Mouse (Mus musculus): ENCODE measurements around the gene Taok1. TPM values are rescaled to one million over a fixed set of nuclear protein-coding genes. Genes with fewer than 3 reads are reported as not detected.

The Taok1 gene
- polyA plus RNA-seq, 1 experiment from 2014 or later, result 14.8 TPM

- H3K4me1 ChIP-seq (replicated peaks; ENCODE audit: control insufficient read depth, insufficient read depth, low read length), result peaks cover 41% of the 10 kb centered on the region
- H3K9me3 ChIP-seq (ENCODE audit: control insufficient read depth, low read length), result no peaks in the 10 kb centered on the region
- H3K27ac ChIP-seq (ENCODE audit: low read length), result peak overlapping the region; percentile 95
- peaks cover 9% of the 10 kb centered on the region for H3K36me3 ChIP-seq (ENCODE audit: control insufficient read depth, insufficient read depth, low read length)
- no peak for ATAC-seq (ENCODE audit: low read depth)
- no peak overlapping the region for H3K4me2 ChIP-seq (ENCODE audit: low read depth, low read length)
- 0 out of 2 replicates have a peak overlapping the region, but pooled peaks have one; percentile 2 for H3K9ac ChIP-seq (ENCODE audit: low read length)
- no peak overlapping the region for H3K4me3 ChIP-seq (ENCODE audit: low read length)
- H3K27me3 ChIP-seq (ENCODE audit: control insufficient read depth, insufficient read depth, low read depth, low read length), result no peaks in the 10 kb centered on the region
- 76% methylated on average over 12 of the region's 12 CpGs for WGBS
Observed at GRCm38 (mm10) chr11:77498261-77499139, 109.1 kb downstream of the Taok1 start.

- 43% methylated on average over 4 of the region's 4 CpGs for WGBS
- Histone ChIP-seq H3K27ac (ENCODE audit: low read length) (peak overlapping the region; percentile 95), H3K4me1 (replicated peaks; ENCODE audit: control insufficient read depth, insufficient read depth, low read length) (peaks cover 41% of the 10 kb centered on the region), H3K4me2 (ENCODE audit: low read depth, low read length) (peak overlapping the region; percentile 12; the same call in 1 of the 2 replicates), H3K4me3 (ENCODE audit: low read length) (no peak overlapping the region), H3K27me3 (ENCODE audit: control insufficient read depth, insufficient read depth, low read depth, low read length) (no peaks in the 10 kb centered on the region), H3K9me3 (ENCODE audit: control insufficient read depth, low read length) (no peaks in the 10 kb centered on the region), H3K36me3 (ENCODE audit: control insufficient read depth, insufficient read depth, low read length) (peaks cover 7% of the 10 kb centered on the region), H3K9ac (ENCODE audit: low read length) (0 out of 2 replicates have a peak overlapping the region, but pooled peaks have one; percentile 2)
- ATAC-seq (ENCODE audit: low read depth), result peak; percentile 10; the same call in 1 of the 2 replicates
Observed at GRCm38 (mm10) chr11:77497851-77498250, 109.8 kb downstream of the Taok1 start.

- H3K9ac ChIP-seq (ENCODE audit: low read length), result peak overlapping the region; percentile 46
- no peaks in the 10 kb centered on the region for H3K27me3 ChIP-seq (ENCODE audit: control insufficient read depth, insufficient read depth, low read depth, low read length)
- WGBS, result 19% methylated on average over 6 of the region's 6 CpGs
- peaks cover 43% of the 10 kb centered on the region for H3K4me1 ChIP-seq (replicated peaks; ENCODE audit: control insufficient read depth, insufficient read depth, low read length)
- no peak overlapping the region for H3K4me3 ChIP-seq (ENCODE audit: low read length)
- H3K9me3 ChIP-seq (ENCODE audit: control insufficient read depth, low read length), result no peaks in the 10 kb centered on the region
- peak; percentile 19 for ATAC-seq (ENCODE audit: low read depth)
- H3K4me2 ChIP-seq (ENCODE audit: low read depth, low read length), result peak overlapping the region; percentile 12; the same call in 1 of the 2 replicates
- peak overlapping the region; percentile 95 for H3K27ac ChIP-seq (ENCODE audit: low read length)
- peaks cover 7% of the 10 kb centered on the region; the same call in 1 of the 2 replicates for H3K36me3 ChIP-seq (ENCODE audit: control insufficient read depth, insufficient read depth, low read length)
Observed at GRCm38 (mm10) chr11:77497341-77497756, 110.3 kb downstream of the Taok1 start.

GRCm38 (mm10) chr11:77495507-77495906 lies 112.1 kb downstream of the Taok1 start:
- Histone ChIP-seq H3K9ac (ENCODE audit: low read length) (no peak overlapping the region), H3K4me2 (ENCODE audit: low read depth, low read length) (no peak overlapping the region), H3K36me3 (ENCODE audit: control insufficient read depth, insufficient read depth, low read length) (peaks cover 4% of the 10 kb centered on the region; the same call in 1 of the 2 replicates), H3K4me1 (replicated peaks; ENCODE audit: control insufficient read depth, insufficient read depth, low read length) (peaks cover 55% of the 10 kb centered on the region), H3K27ac (ENCODE audit: low read length) (no peak overlapping the region), H3K9me3 (ENCODE audit: control insufficient read depth, low read length) (no peaks in the 10 kb centered on the region), H3K27me3 (ENCODE audit: control insufficient read depth, insufficient read depth, low read depth, low read length) (no peaks in the 10 kb centered on the region), H3K4me3 (ENCODE audit: low read length) (no peak overlapping the region)
- no peak for ATAC-seq (ENCODE audit: low read depth)

GRCm38 (mm10) chr11:77494782-77495181 lies 112.8 kb downstream of the Taok1 start:
- peaks cover 3% of the 10 kb centered on the region; the same call in 1 of the 2 replicates for H3K36me3 ChIP-seq (ENCODE audit: control insufficient read depth, insufficient read depth, low read length)
- peak overlapping the region; percentile 95 for H3K4me2 ChIP-seq (ENCODE audit: low read depth, low read length)
- H3K27ac ChIP-seq (ENCODE audit: low read length), result no peak overlapping the region; the same call in 1 of the 2 replicates
- H3K4me1 ChIP-seq (replicated peaks; ENCODE audit: control insufficient read depth, insufficient read depth, low read length), result peaks cover 58% of the 10 kb centered on the region
- H3K27me3 ChIP-seq (ENCODE audit: control insufficient read depth, insufficient read depth, low read depth, low read length), result no peaks in the 10 kb centered on the region
- peak overlapping the region; percentile 85 for H3K9ac ChIP-seq (ENCODE audit: low read length)
- ATAC-seq (ENCODE audit: low read depth), result no peak
- H3K4me3 ChIP-seq (ENCODE audit: low read length), result peak overlapping the region; percentile 88
- H3K9me3 ChIP-seq (ENCODE audit: control insufficient read depth, low read length), result no peaks in the 10 kb centered on the region
- 55% methylated on average over 6 of the region's 6 CpGs for WGBS

GRCm38 (mm10) chr11:77494344-77494676 lies 113.3 kb downstream of the Taok1 start:
- no peaks in the 10 kb centered on the region for H3K27me3 ChIP-seq (ENCODE audit: control insufficient read depth, insufficient read depth, low read depth, low read length)
- WGBS, result 18% methylated on average over 4 of the region's 4 CpGs
- peak overlapping the region; percentile 62 for H3K27ac ChIP-seq (ENCODE audit: low read length)
- peak overlapping the region; percentile 88 for H3K4me3 ChIP-seq (ENCODE audit: low read length)
- H3K36me3 ChIP-seq (ENCODE audit: control insufficient read depth, insufficient read depth, low read length), result no peaks in the 10 kb centered on the region
- H3K9ac ChIP-seq (ENCODE audit: low read length), result peak overlapping the region; percentile 85
- H3K9me3 ChIP-seq (ENCODE audit: control insufficient read depth, low read length), result no peaks in the 10 kb centered on the region
- ATAC-seq (ENCODE audit: low read depth), result no peak
- peaks cover 58% of the 10 kb centered on the region for H3K4me1 ChIP-seq (replicated peaks; ENCODE audit: control insufficient read depth, insufficient read depth, low read length)
- H3K4me2 ChIP-seq (ENCODE audit: low read depth, low read length), result peak overlapping the region; percentile 95

GRCm38 (mm10) chr11:77493512-77494343 lies 113.9 kb downstream of the Taok1 start, which contains the start of gene Git1:
TSS of gene Git1 (plus strand) at chr11:77493562.
- under 1% methylated on average over 55 of the region's 74 CpGs for WGBS
- H3K27ac ChIP-seq (ENCODE audit: low read length), result peak within 1 kb of the TSS; percentile 87
- H3K4me1 ChIP-seq (replicated peaks; ENCODE audit: control insufficient read depth, insufficient read depth, low read length), result peaks cover 62% of the 10 kb centered on the region
- H3K4me3 ChIP-seq (ENCODE audit: low read length), result peak within 1 kb of the TSS; percentile 88
- ATAC-seq (ENCODE audit: low read depth), result peak; percentile 1; the same call in 1 of the 2 replicates
- H3K9me3 ChIP-seq (ENCODE audit: control insufficient read depth, low read length), result no peaks in the 10 kb centered on the region
- H3K4me2 ChIP-seq (ENCODE audit: low read depth, low read length), result peak within 1 kb of the TSS; percentile 95
- H3K36me3 ChIP-seq (ENCODE audit: control insufficient read depth, insufficient read depth, low read length), result no peaks in the 10 kb centered on the region
- H3K9ac ChIP-seq (ENCODE audit: low read length), result peak within 1 kb of the TSS; percentile 85
- H3K27me3 ChIP-seq (ENCODE audit: control insufficient read depth, insufficient read depth, low read depth, low read length), result no peaks in the 10 kb centered on the region

GRCm38 (mm10) chr11:77492911-77493332 lies 114.7 kb downstream of the Taok1 start:
- H3K4me1 ChIP-seq (replicated peaks; ENCODE audit: control insufficient read depth, insufficient read depth, low read length), result peaks cover 62% of the 10 kb centered on the region
- no peaks in the 10 kb centered on the region for H3K36me3 ChIP-seq (ENCODE audit: control insufficient read depth, insufficient read depth, low read length)
- H3K9me3 ChIP-seq (ENCODE audit: control insufficient read depth, low read length), result no peaks in the 10 kb centered on the region
- peak; percentile 74 for ATAC-seq (ENCODE audit: low read depth)
- H3K4me2 ChIP-seq (ENCODE audit: low read depth, low read length), result peak overlapping the region; percentile 88
- no peaks in the 10 kb centered on the region for H3K27me3 ChIP-seq (ENCODE audit: control insufficient read depth, insufficient read depth, low read depth, low read length)
- peak overlapping the region; percentile 85 for H3K9ac ChIP-seq (ENCODE audit: low read length)
- H3K27ac ChIP-seq (ENCODE audit: low read length), result peak overlapping the region; percentile 87
- WGBS, result under 1% methylated on average over 21 of the region's 32 CpGs
- H3K4me3 ChIP-seq (ENCODE audit: low read length), result peak overlapping the region; percentile 88
